Mouse (Mus musculus) forebrain, embryonic 13.5 days (tissue): ENCODE measurements at regions not wholly inside any gene's neighbourhood (a gene's known extent, or its start where the extent isn't known, plus 50 kb on each side); places are given as distances from the start of the nearest gene placed in this dataset.

Experiments
- ATAC-seq: fragments of 200-750 bp; cut with Nextera tagmentation; 2 replicates; pipeline ENCODE4 v1.8.0; 2017
- H3K27ac ChIP-seq: fragments of 300-500 bp; sonication (generic); 2 replicates; pipeline ENCODE4 v1.5.1; 2015; ENCODE audit warnings: inconsistent platforms, mild to moderate bottlenecking, moderate library complexity
- H3K27me3 ChIP-seq: fragments of 300-500 bp; sonication (generic); 2 replicates; pipeline ENCODE4 v1.6.1; 2015; ENCODE audit warnings: mild to moderate bottlenecking, inconsistent platforms
- H3K36me3 ChIP-seq: fragments of 300-500 bp; sonication (generic); 2 replicates; pipeline ENCODE4 v1.6.1; 2015; ENCODE audit warnings: mild to moderate bottlenecking, inconsistent platforms; ENCODE audit not compliant: poor library complexity, severe bottlenecking
- H3K4me1 ChIP-seq: fragments of 300-500 bp; sonication (generic); 2 replicates; pipeline ENCODE4 v1.6.1; 2015; ENCODE audit warnings: inconsistent platforms
- H3K4me2 ChIP-seq: fragments of 300-500 bp; sonication (generic); 2 replicates; pipeline ENCODE4 v1.6.1; 2015; ENCODE audit warnings: inconsistent platforms, mild to moderate bottlenecking, moderate library complexity
- H3K4me3 ChIP-seq: fragments of 300-500 bp; sonication (generic); 2 replicates; pipeline ENCODE4 v1.5.1; 2015; ENCODE audit warnings: mild to moderate bottlenecking, inconsistent platforms
- H3K9ac ChIP-seq: fragments of 300-500 bp; sonication (generic); 2 replicates; pipeline ENCODE4 v1.6.1; 2015; ENCODE audit warnings: mild to moderate bottlenecking, inconsistent platforms
- H3K9me3 ChIP-seq: fragments of 300-500 bp; sonication (generic); replicated peaks from 2 replicates; pipeline ENCODE4 v1.6.1; 2016; ENCODE audit warnings: inconsistent platforms
- WGBS: fragments of 180-500 bp; shearing (Covaris S2); methylation state at CpG from one replicate; pipeline ENCODE4 v1.1.7; 2015; 5-methylcytosine and 5-hydroxymethylcytosine counted together

DNA sequence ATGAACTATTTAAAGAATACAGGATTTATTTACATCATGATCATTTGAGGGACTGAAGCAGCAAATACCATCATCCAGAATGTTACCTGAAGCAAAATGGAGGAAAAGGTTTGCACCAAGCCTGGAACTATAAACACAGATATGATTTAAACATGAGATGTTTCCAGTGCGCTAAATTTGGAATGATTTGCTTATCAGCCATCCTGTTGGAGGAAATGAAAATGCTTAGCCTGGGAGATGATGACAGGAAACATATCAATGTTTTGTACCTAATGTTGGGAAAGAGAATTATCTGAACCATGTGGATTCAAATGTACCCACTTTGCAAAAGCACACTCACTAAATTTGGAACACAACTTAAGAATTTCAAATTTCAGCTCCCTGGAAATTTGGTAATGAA lies 149.3 kb downstream of the Adgra3 start:
- no peak for ATAC-seq
- H3K27ac ChIP-seq = no peak overlapping the region
- no peaks in the 10 kb centered on the region for H3K4me1 ChIP-seq
- H3K36me3 ChIP-seq = no peaks in the 10 kb centered on the region
- no peak overlapping the region for H3K9ac ChIP-seq
- no peaks in the 10 kb centered on the region for H3K9me3 ChIP-seq
- H3K4me3 ChIP-seq = no peak overlapping the region
- WGBS = 95% methylated on average over 1 of the region's 1 CpGs
- H3K4me2 ChIP-seq = no peak overlapping the region
- no peaks in the 10 kb centered on the region for H3K27me3 ChIP-seq

DNA sequence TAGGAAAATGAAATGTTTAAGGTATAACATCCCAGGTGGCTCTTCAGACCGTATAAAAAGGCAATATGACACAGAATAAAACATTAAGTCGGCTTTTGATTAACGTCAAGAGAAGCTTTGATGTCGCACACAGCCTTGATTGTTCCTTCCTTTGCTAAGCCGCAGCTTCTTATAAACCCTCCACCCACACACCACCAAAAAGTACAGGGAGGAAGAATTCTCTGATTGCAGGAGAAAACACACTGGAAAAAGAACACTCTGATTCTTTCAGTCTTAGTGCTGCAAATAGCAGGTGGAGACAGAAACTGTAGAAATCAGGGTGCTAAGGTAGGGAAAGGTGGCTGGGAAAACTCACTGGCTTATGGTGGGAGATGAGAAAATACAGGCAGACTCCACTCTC lies 162.7 kb downstream of the Adgra3 start:
- no peak overlapping the region for H3K4me2 ChIP-seq
- H3K9me3 ChIP-seq = no peaks in the 10 kb centered on the region
- H3K27me3 ChIP-seq = no peaks in the 10 kb centered on the region
- no peak overlapping the region for H3K4me3 ChIP-seq
- ATAC-seq = no peak
- no peak overlapping the region for H3K27ac ChIP-seq
- H3K36me3 ChIP-seq = no peaks in the 10 kb centered on the region
- H3K4me1 ChIP-seq = no peaks in the 10 kb centered on the region
- H3K9ac ChIP-seq = no peak overlapping the region
- 85% methylated on average over 5 of the region's 5 CpGs for WGBS

DNA sequence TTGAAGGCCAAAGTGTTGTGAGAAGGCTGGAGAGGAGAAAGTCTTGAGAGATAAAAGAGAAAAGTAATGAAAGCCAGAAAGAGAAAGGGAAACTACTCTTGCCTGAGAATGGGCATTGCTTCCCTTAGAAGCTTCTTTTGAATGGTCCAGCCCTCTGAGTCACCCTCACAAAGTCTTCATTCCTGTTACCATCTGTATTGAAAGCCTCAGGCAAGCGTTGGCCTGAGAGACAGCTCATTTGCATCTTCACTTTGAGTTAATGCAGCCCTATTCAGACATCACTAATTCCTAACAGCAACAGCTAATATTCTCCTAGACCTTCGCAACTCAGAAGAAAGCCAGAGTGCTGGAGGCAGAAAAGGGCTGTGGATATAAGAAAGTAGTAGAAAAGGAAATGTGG lies 178.4 kb downstream of the Adgra3 start:
- H3K27ac ChIP-seq = no peak overlapping the region
- H3K9ac ChIP-seq = no peak overlapping the region
- ATAC-seq = 0 out of 2 replicates have a peak, but pooled peaks have one; percentile 21
- H3K4me2 ChIP-seq = no peak overlapping the region
- H3K4me3 ChIP-seq = no peak overlapping the region
- H3K9me3 ChIP-seq = no peaks in the 10 kb centered on the region
- 11% methylated on average over 2 of the region's 2 CpGs for WGBS
- no peaks in the 10 kb centered on the region for H3K36me3 ChIP-seq
- peaks cover 8% of the 10 kb centered on the region; the same call in 1 of the 2 replicates for H3K4me1 ChIP-seq
- H3K27me3 ChIP-seq = no peaks in the 10 kb centered on the region

DNA sequence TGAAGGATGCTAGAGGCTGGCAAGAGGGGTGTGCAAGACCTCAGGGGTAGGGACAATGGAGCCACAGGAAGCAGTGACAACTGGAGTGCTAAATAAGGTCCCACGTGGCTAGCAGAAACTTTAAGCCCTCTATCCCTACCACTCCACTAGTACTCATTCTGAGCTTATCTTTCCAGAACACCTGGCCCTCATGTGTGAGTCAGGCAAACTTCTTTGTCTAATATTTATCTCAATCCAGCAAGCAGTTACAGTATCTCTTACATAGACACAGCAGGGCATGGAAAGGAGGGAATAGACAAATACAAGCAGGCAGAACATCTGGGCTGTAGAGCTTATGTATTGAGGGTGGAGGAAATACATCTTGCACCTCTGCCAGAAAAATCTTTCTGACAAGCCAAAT lies 182.6 kb downstream of the Adgra3 start:
- 0% methylated on average over 1 of the region's 1 CpGs for WGBS
- H3K9ac ChIP-seq = no peak overlapping the region
- no peak overlapping the region for H3K4me3 ChIP-seq
- no peak for ATAC-seq
- H3K36me3 ChIP-seq = no peaks in the 10 kb centered on the region
- H3K27ac ChIP-seq = no peak overlapping the region
- no peaks in the 10 kb centered on the region for H3K27me3 ChIP-seq
- no peaks in the 10 kb centered on the region for H3K9me3 ChIP-seq
- H3K4me1 ChIP-seq = peaks cover 8% of the 10 kb centered on the region; the same call in 1 of the 2 replicates
- H3K4me2 ChIP-seq = no peak overlapping the region

DNA sequence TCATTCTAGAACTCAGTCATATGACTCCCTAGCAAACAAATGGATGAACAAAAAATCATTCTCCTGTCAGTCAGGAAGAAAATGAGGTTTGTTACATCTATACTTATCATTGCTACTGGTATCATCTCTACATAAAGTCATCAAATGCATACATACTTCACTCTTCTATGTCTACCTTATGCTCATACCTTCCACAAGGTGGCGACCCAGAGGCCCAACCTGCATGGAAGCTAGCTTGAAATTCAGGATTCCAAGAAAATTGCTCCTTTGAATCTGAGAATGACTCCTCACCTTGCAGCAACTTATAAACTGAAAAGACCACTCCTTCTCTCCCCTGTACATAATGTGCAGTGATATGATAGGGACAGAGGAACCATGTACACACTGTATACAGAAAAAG lies 201.6 kb downstream of the Adgra3 start:
- no peak overlapping the region for H3K27ac ChIP-seq
- no peak overlapping the region for H3K4me2 ChIP-seq
- no peaks in the 10 kb centered on the region for H3K36me3 ChIP-seq
- no peaks in the 10 kb centered on the region for H3K4me1 ChIP-seq
- no peaks in the 10 kb centered on the region for H3K27me3 ChIP-seq
- no peak overlapping the region for H3K9ac ChIP-seq
- H3K9me3 ChIP-seq = no peaks in the 10 kb centered on the region
- no peak for ATAC-seq
- H3K4me3 ChIP-seq = no peak overlapping the region
- WGBS = 40% methylated on average over 1 of the region's 1 CpGs

DNA sequence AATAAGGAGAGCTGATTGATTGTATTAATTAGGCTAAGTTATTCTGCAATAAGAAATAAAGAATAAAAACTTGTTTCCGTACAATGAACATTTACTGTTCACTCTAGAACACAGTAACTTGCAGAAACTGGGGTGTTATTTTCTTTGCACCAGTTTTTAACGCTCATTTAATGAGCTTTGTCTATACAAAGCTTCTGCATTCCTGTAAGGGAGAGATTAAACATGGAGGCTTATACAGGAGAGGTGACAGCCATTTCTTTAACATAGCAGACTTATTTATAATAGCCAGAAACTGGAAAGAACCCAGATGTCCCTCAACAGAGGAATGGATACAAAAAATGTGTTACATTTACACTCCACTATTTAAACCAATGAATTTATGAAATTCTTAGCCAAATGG lies 202.8 kb downstream of the Adgra3 start:
- Histone ChIP-seq H3K27me3 (no peaks in the 10 kb centered on the region), H3K36me3 (no peaks in the 10 kb centered on the region), H3K4me2 (no peak overlapping the region), H3K9me3 (no peaks in the 10 kb centered on the region), H3K9ac (no peak overlapping the region), H3K4me3 (no peak overlapping the region), H3K27ac (no peak overlapping the region), H3K4me1 (no peaks in the 10 kb centered on the region)
- no peak for ATAC-seq
- whole genome bisulfite sequencing = 84% methylated on average over 2 of the region's 2 CpGs

DNA sequence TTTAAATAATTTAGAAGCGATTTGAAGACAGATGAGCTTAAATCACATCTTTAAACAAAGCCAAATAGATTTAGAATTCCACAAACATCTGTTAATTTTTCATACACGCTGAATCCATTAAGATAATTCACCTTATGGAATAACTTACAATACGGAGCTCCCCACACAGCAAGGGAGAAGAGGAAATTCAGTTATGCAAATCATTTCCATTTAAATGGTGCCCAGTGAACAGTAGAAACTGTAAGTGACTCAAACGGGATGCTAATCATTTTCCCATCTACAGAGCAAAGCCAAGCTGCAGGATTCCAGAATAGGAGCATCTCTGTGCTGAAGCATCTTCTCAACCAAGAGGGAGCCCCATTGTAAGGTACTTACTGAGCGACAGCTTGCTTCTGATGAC lies 210.1 kb downstream of the Adgra3 start:
- H3K4me2 ChIP-seq = no peak overlapping the region
- no peaks in the 10 kb centered on the region for H3K4me1 ChIP-seq
- H3K9ac ChIP-seq = no peak overlapping the region
- 0 out of 2 replicates have a peak, but pooled peaks have one; percentile 30 for ATAC-seq
- H3K4me3 ChIP-seq = no peak overlapping the region
- no peak overlapping the region for H3K27ac ChIP-seq
- H3K27me3 ChIP-seq = no peaks in the 10 kb centered on the region
- no peaks in the 10 kb centered on the region for H3K9me3 ChIP-seq
- H3K36me3 ChIP-seq = no peaks in the 10 kb centered on the region
- WGBS = 60% methylated on average over 5 of the region's 5 CpGs

DNA sequence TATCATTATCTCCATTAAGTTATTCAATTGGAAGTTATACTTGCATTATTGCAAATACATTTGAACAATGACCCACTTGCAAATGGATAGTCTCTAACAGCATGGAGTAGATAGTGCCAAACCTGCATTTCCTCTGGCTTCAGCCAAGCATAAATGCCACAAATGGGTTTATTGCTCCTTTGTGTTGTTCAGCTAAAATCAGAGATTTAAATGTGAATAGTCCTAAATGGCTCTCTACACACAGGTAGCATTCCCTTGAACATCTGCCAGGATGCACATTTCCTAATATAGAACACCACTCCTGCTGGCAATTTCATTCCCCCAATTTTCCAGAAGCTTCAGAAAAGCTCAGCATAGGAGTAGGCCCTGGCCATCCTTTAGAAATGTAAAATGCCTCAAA lies 210.6 kb downstream of the Adgra3 start:
- H3K4me3 ChIP-seq = no peak overlapping the region
- no peaks in the 10 kb centered on the region for H3K27me3 ChIP-seq
- H3K4me1 ChIP-seq = no peaks in the 10 kb centered on the region
- H3K9ac ChIP-seq = no peak overlapping the region
- no peak for ATAC-seq
- no peaks in the 10 kb centered on the region for H3K36me3 ChIP-seq
- H3K27ac ChIP-seq = no peak overlapping the region
- H3K4me2 ChIP-seq = no peak overlapping the region
- no peaks in the 10 kb centered on the region for H3K9me3 ChIP-seq

DNA sequence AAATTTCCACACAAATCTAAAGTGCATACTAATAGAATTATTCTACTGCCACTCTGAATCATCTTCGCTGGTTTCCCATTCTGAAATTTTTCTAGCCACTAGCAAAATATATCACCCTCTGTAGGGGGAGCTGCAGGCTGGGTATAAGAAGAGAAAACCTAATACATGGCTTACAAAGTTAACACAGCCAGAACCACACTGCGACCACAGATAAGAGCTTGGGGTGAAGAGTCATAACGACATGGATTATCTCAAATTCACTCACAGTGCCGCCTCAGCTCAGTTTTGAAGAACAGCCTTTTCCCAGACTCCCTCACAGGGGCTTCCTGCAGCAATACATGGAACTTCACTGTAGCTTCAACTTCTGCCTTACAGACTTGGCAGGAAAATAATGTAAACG lies 240.0 kb downstream of the Adgra3 start:
- Histone ChIP-seq H3K4me1 (peaks cover 4% of the 10 kb centered on the region), H3K4me2 (no peak overlapping the region), H3K36me3 (no peaks in the 10 kb centered on the region), H3K27me3 (no peaks in the 10 kb centered on the region), H3K4me3 (no peak overlapping the region), H3K27ac (no peak overlapping the region), H3K9me3 (no peaks in the 10 kb centered on the region), H3K9ac (no peak overlapping the region)
- WGBS = 79% methylated on average over 5 of the region's 5 CpGs
- no peak for ATAC-seq

DNA sequence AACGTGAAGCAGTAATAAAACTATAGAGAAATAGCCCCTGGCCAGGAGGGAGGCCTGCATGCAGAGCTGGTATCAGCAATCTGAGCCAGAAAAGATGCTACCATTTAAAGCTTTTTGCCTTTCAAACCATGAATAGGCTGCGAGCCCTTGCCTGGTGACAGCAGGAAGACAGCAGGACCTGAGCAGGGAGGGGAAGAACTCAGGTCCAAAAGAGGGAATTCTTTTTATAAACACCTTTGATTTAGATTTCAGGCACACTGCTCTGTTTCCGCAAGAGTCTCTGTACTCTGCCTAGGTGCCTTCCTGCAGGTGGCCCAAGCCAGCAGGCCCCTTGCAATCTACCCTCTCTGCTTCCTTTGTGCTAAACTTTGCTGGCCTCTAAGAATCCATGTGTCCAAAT lies 242.1 kb downstream of the Adgra3 start:
- Histone ChIP-seq H3K9ac (no peak overlapping the region), H3K4me1 (peaks cover 12% of the 10 kb centered on the region), H3K36me3 (no peaks in the 10 kb centered on the region), H3K27ac (no peak overlapping the region), H3K27me3 (no peaks in the 10 kb centered on the region), H3K4me2 (no peak overlapping the region), H3K4me3 (no peak overlapping the region), H3K9me3 (no peaks in the 10 kb centered on the region)
- ATAC-seq = no peak
- WGBS = 79% methylated on average over 3 of the region's 3 CpGs

DNA sequence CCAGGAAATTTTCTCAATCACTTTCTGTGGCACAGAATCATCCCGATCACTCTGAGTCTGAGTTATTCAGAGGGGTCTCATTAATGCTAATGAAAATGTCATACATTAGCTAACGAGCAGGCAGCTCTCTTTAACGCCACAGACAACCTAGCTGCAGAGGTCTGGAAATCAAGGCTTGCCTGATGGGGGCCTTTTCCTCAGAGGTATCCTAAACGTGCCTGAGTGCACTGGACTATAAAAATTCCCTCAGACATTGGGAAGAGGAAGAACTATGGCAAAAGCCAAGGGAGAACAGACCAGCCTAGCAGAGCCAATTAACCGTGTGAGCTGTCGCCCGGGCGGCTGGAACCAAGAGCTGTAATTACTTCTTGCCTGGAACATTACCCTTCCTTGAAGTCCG lies 245.5 kb downstream of the Adgra3 start:
- ATAC-seq = peak; percentile 73; the same call in 1 of the 2 replicates
- Histone ChIP-seq H3K4me2 (no peak overlapping the region), H3K4me1 (peaks cover 12% of the 10 kb centered on the region), H3K27me3 (no peaks in the 10 kb centered on the region), H3K27ac (no peak overlapping the region), H3K36me3 (no peaks in the 10 kb centered on the region), H3K9ac (no peak overlapping the region), H3K9me3 (no peaks in the 10 kb centered on the region), H3K4me3 (no peak overlapping the region)
- WGBS = 17% methylated on average over 9 of the region's 9 CpGs

DNA sequence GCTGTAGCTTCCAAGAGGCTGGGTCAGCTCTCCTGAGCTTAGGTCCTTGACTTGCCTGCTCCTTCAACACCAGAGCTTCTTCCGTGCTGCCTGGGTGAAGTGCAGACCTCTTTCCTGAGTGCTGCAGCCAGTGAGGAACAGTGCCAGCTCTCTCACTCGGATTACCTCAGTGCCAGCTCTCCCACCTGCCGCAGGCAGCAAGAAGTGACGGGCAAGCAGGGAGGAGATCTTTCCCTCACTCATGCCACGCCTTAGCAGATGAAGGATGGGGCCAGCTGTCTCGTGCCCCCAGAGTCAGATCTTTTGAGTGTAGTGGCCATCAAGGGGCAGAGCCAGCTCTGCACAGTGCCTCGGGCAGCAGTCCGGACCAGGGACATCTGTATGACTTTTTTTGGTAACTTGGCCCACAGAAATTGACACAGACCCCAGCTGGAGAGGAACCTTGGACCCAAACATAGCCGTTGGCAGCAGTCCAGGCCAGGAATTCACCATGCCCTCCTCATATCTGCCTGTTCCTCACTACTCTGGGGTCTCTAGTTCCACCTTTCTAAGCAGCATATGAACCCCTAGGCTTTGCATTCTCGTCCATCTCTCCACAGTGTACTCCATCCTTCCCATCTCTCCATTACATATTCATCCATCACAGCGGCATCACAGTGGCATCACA lies 263.9 kb upstream of the Kcnip4 start:
- 84% methylated on average over 11 of the region's 11 CpGs for WGBS

DNA sequence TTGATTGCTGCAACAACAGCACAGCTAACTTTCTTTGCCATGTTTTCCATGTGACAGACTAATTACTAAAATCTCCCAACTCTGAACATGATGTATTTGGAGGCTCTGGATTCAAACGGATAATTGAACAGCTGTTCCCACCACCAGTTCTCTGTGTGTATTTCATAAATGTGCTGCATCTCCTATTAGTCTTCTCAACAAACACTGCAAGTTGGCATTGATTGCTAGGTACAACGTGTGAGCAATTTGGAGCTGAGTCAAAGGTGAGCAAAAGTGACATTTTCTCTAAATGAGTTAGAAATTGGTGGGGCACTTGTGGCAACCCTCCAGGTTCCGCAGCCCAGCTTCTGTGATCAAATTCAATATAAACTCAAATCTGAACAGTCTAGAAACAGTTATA lies 259.0 kb upstream of the Kcnip4 start:
- H3K27me3 ChIP-seq = no peaks in the 10 kb centered on the region
- no peak overlapping the region for H3K27ac ChIP-seq
- H3K9ac ChIP-seq = no peak overlapping the region
- no peak overlapping the region for H3K4me3 ChIP-seq
- 44% methylated on average over 3 of the region's 3 CpGs for WGBS
- no peaks in the 10 kb centered on the region for H3K9me3 ChIP-seq
- H3K36me3 ChIP-seq = no peaks in the 10 kb centered on the region
- peak; percentile 93 for ATAC-seq
- H3K4me1 ChIP-seq = 0 out of 2 replicates have a peak, but pooled peaks cover 4% of the 10 kb centered on the region
- no peak overlapping the region for H3K4me2 ChIP-seq

More for the DNA sequence above, 263.9 kb upstream of the Kcnip4 start:
- Histone ChIP-seq H3K4me1 (0 out of 2 replicates have a peak, but pooled peaks cover 1% of the 10 kb centered on the region), H3K9me3 (no peaks in the 10 kb centered on the region), H3K4me2 (no peak overlapping the region), H3K9ac (no peak overlapping the region), H3K27ac (no peak overlapping the region), H3K27me3 (no peaks in the 10 kb centered on the region), H3K36me3 (no peaks in the 10 kb centered on the region), H3K4me3 (no peak overlapping the region)
- no peak for ATAC-seq
